Mouse (Mus musculus): Measurements from ENCODE around the gene Emc10.

The Emc10 gene

DNA sequence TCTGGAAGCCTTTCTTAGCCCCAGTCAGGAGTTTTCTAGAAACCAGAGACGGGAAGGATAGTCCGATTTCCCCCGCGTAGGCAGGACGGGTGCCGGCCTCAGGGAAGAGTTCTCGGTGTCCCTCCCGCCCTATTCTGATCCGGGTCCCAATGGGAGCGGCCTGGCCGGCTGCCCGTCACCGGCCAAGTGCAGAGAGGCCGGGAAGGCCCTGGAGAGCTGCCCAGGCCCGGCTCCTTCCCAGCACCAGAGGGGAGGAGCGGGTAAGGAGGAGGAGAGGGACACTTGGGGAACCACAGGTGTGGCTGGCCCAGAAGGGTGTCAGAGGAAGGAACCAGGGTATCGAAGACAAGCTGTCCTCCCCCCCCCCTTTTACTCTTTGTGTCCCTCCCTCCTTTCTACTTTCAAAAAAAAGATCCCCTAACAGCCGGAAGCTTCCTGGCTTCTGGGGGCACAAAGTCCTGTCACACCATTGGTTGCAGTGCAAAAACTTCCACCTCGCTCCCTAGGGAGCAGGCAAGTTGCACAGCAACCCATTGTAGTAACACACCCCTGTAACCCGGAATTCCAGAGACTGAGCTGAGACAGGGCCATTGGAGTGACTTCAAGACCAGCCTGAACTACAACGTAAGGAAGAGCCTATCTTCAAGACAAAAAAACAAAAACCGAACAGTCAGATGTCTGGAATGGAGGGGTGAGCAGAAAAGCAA, 28.9 kb upstream of the Emc10 start:
- DNase-seq: peak; percentile 90 to 93

DNA sequence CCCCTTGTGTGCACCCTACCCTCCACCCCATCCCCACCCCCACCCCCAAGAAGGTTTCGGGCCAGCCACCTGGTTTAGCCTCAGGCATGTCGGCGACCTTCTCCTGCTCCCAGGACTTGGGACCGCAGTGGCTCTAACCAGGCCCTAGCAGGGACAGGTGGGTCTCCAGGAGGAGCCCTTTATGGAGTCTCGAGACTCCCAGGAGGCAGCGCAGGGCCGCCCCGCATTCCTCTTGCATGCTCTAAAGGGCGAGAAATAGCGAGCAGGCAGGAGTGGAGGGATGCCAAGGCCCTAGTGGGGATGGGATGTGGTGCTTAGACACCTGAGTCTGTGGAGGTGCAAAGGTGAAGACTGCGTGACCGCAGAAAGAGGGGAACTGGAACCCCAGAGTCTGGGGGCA, 28.2 kb upstream of the Emc10 start, which contains the start of gene Mybpc2:
TSS of gene Mybpc2 (minus strand) at position 155 of the 400 bp plus-strand sequence.
- peak; percentile 43 to 55 for DNase-seq

DNA sequence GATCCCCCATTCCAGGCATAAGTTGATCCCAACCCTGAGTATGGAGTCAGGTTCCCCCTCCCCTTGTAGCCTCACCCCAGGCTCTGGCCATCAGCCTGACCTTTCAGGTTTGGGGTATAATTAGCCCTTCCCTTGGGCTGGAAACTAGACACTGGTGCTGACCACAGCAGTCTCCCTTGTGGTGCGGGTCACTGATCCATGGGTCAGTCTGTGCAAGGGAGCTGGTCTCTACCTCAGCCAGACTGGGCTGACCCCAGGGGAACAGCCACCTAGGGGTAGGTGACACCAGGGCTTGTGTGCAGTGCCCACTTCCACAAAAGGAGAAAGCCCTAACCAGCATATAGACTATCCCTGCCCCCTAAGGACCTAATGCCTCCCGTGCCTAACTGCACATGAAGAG, 26.7 kb upstream of the Emc10 start:
- DNase-seq: no peak

DNA sequence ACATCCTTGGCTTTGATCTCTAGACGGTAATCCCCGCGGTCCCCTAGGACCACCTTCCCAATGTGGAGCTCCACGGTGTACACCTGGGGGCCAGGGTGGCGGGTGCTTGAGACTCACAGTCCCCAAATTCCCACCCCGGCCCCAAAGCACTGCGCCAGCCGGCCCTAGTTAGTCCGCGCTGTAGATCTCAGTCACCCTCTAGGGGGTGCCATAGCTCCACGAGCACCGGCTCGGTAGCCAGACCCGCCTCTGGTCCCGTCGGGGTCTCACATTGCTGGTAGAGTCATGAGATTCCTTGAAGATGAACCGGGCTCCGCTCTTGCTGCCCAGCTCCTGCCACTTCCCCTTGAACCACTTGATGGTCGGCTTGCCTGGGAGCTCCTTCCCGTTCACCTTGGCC, 25.4 kb upstream of the Emc10 start:
- peak; percentile 49 to 63 for DNase-seq

DNA sequence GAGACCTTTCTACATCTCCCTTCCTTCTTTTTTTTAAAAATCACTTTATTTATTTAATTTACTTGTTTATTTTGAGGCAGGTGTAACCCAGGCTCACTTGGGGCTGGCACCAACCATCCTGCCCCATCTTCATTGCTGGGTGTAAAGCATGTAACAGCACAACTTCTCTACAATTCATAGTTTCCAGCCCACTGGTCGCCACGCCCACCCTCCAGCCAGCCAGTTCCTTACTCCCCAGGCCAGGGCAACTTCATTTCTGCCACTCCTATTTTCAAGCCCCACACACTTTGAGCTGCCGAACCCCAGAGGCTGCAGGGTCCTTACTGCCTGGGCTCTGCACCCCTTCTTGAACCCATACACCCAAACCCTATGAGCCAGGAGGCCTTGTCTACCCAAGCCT, 24.7 kb upstream of the Emc10 start:
- no peak for DNase-seq

DNA sequence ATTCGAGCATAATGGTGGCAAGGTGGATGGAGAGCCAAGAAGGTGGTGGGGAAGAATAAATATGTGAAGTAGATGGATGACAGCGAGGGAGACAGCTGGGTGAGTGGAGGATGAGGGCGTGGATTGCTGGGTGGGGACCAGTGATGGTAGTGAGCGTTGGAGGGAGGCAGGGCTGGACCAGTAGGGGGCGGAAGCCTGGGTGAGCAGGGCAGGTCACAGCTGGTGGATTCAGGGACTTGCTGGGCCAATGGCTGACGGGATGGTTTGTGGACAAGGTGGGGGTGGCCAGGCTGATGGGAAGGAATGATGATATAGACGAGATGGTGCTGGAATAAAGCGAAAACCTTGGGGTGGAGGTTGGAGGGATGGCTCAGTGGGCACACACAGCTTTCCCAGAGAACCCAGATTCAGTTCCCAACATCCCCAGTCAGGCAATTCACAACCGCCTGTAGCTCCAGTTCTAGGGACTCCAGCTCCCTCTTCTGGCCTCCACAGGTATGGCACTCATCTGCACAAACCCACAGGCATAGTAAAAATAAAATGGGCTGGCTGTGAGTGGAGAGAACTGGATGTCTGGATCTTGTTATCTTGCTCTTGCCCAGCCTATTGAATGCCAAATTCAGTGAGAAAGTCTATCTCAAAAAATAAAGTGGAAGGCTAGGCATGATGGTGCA, 23.0 kb upstream of the Emc10 start:
- DNase-seq: no peak

DNA sequence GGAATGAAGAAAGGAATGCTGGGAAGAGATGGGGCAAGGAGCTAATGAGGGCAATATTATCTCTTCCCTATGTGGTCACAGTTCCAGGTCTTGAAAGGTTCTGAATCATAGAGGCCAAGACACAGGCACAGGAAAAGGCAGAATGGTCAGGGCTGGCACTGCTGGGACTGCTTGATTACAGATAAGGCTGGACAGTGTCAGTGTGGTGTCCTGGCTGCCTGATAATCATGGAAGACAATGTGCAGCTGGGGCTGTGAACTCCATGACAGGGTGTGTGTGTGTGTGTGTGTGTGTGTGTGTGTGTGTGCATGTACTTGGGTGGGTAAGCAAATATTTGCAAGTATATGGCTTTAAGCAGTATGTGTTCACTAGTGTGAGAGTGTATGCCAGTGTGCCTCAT, 11.2 kb upstream of the Emc10 start:
- DNase-seq: no peak

DNA sequence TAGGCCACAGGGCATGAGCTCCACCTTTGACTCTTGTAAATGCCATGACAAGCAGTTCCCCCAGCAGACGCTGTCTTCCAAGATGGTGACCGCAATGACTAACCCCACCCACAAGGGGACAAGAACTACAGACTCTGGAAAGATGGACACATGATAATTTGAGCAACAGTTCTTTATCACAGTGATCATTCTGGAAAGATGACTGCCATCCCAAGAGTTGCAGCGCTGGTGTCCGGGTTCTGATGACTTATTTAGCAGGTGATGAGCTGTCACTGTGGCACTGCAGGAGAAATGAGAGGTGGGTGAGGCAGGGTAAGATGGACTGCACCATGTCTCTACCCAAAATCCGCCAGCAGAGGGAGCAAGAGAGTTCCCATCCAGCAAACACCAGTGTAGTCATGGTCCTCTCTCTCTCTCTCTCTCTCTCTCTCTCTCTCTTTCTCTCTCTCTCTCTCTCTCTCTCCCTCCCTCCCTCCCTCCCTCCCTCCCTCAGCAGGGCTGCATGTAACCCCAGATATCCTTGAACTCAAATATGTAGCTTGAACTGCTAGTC, 5.3 kb upstream of the Emc10 start:
- peak; percentile 41 to 52 for DNase-seq

DNA sequence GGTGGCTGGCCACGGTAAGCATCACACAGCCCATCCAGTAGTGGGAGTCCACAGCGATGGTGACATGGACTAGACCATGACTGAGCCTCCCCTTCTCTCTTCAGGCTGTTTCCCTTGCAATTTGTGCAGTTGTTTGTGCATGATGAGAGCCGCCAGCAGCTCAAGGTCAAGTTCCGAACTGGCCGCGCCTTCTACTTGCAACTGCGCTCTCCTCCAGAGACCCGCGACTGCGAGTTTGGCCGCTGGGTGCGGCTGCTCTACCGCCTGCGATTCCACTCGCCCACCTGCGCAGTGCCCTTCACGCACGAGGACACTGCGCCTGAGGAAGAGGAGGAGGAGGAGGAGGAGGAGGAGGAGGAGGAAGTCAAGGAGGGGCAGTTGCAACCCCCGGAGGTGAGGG, 3.7 kb upstream of the Emc10 start:
- no peak for DNase-seq

DNA sequence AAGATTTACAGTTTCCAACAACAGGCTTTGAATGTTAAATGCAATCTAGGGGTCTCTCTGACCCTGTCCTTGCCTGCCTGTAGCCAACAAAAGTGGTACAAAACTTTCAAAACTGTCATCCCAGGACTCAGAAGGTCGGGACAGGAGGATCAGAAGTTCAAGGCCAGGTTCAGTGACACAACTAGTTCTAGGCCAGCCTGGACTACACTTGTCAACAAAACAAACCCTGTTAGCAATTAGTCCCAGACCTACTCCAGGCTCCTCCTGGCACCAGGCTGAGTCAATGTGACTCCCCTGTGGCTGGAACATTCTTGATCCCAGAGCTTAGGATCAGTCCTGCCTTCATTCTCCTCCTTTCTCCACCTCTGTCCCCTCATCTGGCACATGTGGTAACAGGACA, 2.6 kb upstream of the Emc10 start:
- DNase-seq: no peak

DNA sequence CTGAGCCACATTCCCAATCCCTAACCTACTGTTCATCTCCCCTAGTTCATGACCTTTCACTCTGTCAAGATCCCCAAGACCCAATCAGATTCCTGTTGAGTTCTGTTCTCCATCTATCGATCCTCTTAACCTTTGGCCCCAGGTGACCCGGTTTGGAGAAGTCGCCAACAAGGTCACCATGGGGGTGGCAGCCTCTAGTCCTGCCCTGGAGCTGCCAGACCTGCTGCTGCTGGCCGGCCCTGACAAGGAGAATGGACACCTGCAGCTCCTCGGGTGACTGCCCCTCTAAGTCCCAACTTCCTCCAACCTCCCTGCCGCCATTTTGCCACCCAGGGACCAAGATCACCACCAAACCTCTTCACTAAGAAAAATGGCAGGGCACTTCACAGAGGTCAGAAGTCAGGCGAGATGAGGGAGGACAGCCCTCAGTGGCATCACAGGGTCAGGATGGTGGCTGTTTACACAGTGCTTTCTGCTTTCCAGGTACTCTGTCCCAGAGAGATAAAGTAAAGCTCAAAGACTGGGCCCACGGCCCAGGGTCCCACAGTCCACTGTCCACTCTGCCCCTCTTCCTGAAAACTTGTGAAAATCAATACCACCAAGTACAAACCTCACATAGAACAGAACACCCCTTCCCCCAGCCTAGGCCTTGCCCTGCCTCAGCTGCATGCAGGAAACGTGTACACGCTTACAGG, 1.2 kb upstream of the Emc10 start:
- DNase-seq: no peak

DNA sequence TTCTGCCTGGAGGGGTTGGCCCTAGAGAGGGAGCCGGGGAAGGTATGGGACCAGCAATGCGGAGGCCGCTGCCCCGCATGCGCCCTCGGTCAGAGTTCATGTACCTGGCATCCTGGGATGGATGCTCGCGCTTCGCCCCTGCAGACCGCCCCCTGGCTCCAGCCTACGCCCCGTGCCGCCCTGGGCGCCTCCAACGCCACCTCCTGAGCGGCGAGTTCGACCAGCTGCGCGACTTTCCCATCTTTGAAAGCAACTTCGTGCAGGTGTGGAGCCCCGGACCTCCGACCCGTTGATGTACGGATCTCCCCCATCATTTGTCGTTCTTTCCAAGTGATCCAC, 411 bp upstream of the Emc10 start:
- no peak for DNase-seq

DNA sequence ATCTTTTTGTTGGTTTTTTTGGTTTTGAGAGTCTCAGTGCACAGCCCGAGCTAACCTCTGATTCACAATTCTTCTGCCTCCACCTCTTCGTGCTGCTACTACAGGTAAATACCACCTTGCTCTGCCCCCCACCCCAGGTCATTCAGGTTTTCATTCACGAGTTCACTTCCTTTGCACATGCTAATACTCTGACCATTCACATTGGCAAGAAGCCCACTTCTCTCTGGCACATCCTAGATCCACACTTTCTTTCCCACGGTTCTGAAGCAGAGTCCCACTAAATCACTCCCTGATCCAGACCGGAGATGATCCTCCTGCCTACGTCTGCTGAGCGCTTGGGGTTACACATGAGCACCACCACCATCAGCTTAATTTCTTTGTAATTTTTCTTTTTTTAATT, 1.2 kb downstream of the Emc10 start:
- no peak for DNase-seq

DNA sequence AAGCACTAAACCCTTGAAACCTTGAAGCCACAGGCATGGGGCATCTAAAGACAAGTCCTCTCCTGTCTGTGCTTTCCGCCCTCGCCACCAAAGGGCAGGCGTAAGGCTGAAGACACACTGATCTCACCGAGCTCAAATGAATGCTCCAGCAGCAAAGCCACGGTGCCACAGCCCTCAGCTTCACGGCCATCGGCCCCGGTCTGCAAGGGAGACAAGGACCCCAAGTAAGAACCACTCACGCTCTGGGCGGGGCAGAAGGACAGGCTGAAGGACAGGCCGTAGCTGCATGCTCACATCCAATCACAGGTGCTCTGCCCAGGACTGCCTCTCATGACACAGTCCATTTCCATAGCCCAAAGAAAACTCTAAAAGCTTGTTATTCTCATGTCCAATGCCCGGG, 1.6 kb downstream of the Emc10 start:
- peak in 1 of 2 experiments; percentile 4 for DNase-seq

DNA sequence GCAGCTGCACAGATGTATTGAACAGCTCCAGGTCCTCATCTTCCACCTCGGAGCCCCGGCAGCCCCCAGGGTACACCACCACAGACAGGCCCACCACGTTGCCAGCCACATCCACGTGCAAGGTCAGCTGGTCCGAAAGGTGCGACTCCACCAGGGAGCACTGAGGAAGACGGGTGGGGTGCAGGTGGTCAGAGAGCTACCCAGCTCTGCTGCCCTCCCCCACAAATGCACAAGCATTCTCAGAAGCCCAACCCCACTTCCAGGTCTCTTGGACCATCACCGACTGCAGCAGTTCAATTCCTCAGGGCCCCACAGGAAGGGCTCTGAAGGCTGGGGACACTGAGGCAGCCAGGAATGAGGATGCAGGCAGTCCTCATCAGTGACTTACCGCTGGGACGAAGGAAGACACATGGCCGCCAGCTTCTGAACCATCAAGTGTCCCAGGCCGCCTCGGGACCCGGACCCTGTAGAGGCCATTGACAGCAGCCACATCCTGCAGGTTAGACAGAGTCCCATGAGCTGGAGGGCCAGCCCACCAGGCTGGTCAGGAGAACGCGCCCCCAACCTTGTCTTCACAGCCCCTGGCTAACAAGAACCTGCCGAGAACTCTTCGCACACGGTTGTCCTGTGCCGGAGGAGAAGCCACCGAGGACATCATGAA, 4.0 kb downstream of the Emc10 start:
- peak in 1 of 2 experiments; percentile 2 for DNase-seq

DNA sequence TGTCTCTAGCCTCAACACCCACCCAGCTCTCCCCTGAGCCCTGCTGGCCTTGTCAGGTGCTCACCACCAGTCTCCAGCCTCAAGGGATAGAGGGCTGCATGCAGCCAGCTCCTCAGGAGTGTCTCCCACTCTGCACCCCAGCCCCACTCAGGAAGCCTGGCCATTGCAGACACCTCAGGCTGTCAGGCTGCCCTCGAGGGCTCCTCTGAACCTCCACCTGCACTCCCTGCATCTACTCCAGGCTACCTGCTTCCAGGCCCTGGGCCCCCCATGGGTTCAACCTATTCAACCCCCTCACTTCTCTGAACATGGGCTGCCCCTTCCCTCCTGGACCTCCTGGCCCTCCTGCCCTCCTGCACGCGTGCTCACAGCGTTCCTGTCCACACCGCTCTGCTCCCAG, 4.9 kb downstream of the Emc10 start:
- no peak for DNase-seq

DNA sequence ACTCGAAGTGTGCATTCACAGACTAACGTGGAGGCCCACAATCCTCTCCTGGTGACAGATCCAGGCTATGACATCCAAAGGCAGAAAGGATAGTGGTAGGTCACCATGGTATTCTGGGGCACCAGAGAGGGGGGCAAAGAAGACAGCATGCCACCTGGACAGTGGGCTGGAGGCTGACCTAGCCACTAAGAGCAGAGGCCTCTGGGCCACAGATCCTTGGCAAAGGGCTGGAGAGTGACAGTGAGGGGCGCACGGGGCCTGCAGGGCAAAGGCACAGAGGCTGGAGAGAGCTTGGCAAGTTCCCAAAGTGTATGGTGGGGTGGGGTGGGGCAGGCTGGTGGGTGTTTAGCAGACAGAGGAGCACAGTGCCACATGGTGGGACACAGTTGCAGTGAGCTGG, 6.0 kb downstream of the Emc10 start:
- DNase-seq: peak in 1 of 2 experiments; percentile 1

DNA sequence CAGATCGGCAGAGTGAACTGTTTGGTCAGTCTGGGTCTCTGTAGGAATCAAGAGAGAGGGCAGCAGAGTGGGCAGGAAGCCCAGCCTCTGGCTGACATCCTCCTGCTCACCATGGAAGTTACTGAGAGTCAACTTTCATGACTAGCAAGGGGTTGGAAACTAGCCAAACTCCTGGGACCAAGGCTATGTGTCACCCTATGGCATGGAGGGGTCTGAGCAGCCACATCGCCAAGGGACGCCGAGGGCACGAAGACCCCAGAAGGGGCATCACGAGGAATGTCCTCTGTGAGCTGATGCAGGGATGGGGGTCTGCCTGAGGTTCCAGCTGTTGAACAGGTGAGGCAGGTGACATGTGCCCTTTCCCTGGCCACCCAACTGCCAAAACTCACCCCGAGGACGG, 7.8 kb downstream of the Emc10 start:
- DNase-seq: no peak

DNA sequence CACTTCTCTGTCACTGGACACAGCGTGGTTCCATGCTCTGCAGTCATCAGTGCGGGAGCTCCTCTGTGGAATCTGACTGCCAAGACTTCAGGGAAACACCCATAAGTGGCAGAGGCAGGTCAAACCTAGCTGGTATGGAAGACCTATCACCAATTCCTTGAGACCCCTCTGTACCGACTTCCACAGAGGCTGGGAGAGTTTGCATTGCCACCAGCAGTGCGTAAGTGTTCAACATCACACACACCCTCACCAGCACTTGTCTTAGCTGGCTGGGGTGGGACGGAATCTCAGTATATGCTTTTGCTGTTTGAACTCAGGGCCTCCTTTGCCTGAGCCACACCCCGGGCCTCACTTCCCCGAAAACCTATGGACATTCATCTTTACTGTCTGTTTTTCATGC, 8.4 kb downstream of the Emc10 start:
- peak in 1 of 2 experiments; percentile 1 for DNase-seq

DNA sequence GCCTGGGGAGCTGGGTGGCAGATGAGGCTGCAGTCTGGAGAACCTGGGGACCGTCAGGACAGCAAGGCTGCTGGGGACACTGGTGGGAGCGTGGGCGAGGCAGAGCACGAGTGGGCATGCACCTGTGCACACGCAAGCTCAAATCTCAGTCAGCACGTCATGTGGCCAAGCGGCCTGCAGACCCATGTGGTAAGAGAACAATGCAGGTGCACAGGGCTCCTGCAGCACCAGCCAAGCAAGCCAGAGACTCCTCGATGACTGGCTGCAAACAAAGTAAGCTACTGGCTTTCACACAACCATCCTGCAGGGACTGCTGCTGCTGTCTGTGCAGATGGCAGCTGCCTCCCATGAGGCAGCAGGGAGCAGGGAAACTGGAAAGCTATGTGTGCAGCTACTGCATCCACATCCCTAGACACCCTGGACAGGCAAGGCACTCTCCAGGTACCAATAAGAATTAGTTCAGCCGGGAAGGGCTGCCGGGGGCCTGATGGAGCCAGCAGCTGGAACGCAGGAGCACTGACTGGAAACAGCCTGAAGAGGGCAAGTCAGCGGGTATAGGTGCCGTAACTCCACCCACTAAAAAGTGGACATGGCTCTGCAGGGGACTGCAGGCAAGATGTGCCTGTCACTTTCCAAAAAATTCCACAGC, 9.3 kb downstream of the Emc10 start:
- peak in 1 of 2 experiments; percentile 3 for DNase-seq

DNA sequence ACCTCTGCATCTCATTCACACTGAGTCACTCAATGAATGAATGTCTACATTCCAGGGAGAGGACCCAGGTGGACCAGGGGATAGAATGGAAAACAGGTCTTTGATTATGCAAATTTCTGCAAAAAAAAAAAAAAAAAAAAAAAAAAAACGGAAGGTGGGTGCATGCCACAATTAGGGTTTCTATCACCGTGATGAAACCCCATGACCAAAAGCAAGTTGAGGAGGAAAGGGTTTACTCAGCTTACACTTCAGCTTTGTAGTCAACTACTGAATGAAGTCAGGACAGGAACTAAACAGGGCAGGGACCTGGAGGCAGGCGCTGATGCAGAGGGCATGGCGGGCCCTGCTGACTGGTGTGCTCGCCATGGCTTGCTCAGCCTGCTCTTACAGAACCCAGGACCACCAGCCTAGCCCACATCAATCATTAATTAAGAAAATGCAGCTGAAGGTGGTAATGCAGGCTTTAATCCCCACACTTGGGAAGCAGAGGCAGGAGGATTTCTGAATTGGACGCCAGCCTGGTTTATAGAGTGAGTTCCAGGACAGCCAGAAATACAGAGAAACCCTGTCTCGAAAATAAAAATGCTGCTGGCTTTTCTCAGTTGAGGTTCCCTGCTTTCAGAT, 10.6 kb downstream of the Emc10 start:
- DNase-seq: peak in 1 of 2 experiments; percentile 1

Data from lung, adult 18-20 months (tissue).